Mouse (Mus musculus): Measurements from ENCODE around the gene Tsc22d1. TPM values are rescaled to one million over a fixed set of nuclear protein-coding genes. Genes with fewer than 3 reads are reported as not detected.

Tsc22d1 gene
- 313 and 323 TPM in 2 replicates for polyA plus RNA-seq (2016; fragmentation: Nextera tagmentation; extraction: Ambion mirVana)

- WGBS, result 10% methylated on average over 100 of the region's 128 CpGs
- H3K4me1 ChIP-seq (replicated peaks), result peaks cover 40% of the 10 kb centered on the region
- H3K9me3 ChIP-seq (replicated peaks), result no peaks in the 10 kb centered on the region
- peak within 1 kb of the TSS; percentile 78 for H3K4me3 ChIP-seq
- H3K4me2 ChIP-seq, result peak within 1 kb of the TSS; percentile 86
- H3K9ac ChIP-seq, result peak within 1 kb of the TSS; percentile 92
- peak within 1 kb of the TSS; percentile 95 for H3K27ac ChIP-seq (ENCODE audit: poor library complexity, severe bottlenecking)
- peaks cover 26% of the 10 kb centered on the region for H3K36me3 ChIP-seq
- ATAC-seq (ENCODE audit: insufficient number of reproducible peaks, low FRiP score), result peak; percentile 11
- no peaks in the 10 kb centered on the region for H3K27me3 ChIP-seq (replicated peaks)
Observed at GRCm38 (mm10) chr14:76414862-76415780, at the start of gene Tsc22d1. Tsc22d1 (plus strand) TSS chr14:76414961.

GRCm38 (mm10) chr14:76373638-76374037 lies 41.1 kb upstream of the Tsc22d1 start:
- no peaks in the 10 kb centered on the region for H3K27me3 ChIP-seq (replicated peaks)
- no peaks in the 10 kb centered on the region for H3K9me3 ChIP-seq (replicated peaks)
- H3K4me3 ChIP-seq, result no peak overlapping the region
- H3K4me2 ChIP-seq, result no peak overlapping the region
- no peaks in the 10 kb centered on the region for H3K4me1 ChIP-seq (replicated peaks)
- 88% methylated on average over 6 of the region's 6 CpGs for WGBS
- H3K27ac ChIP-seq (ENCODE audit: poor library complexity, severe bottlenecking), result no peak overlapping the region
- no peaks in the 10 kb centered on the region for H3K36me3 ChIP-seq
- no peak for ATAC-seq (ENCODE audit: insufficient number of reproducible peaks, low FRiP score)
- no peak overlapping the region for H3K9ac ChIP-seq

- Histone ChIP-seq H3K27ac (ENCODE audit: poor library complexity, severe bottlenecking) (no peak overlapping the region), H3K27me3 (replicated peaks) (no peaks in the 10 kb centered on the region), H3K4me3 (no peak overlapping the region), H3K36me3 (no peaks in the 10 kb centered on the region), H3K4me1 (replicated peaks) (no peaks in the 10 kb centered on the region), H3K9me3 (replicated peaks) (no peaks in the 10 kb centered on the region), H3K4me2 (no peak overlapping the region), H3K9ac (no peak overlapping the region)
- WGBS, result 74% methylated on average over 6 of the region's 6 CpGs
- ATAC-seq (ENCODE audit: insufficient number of reproducible peaks, low FRiP score), result no peak
Observed at GRCm38 (mm10) chr14:76374601-76375000, 40.2 kb upstream of the Tsc22d1 start.

- Histone ChIP-seq H3K4me3 (no peak overlapping the region), H3K9me3 (replicated peaks) (no peaks in the 10 kb centered on the region), H3K4me1 (replicated peaks) (no peaks in the 10 kb centered on the region), H3K9ac (no peak overlapping the region), H3K27ac (ENCODE audit: poor library complexity, severe bottlenecking) (no peak overlapping the region), H3K27me3 (replicated peaks) (no peaks in the 10 kb centered on the region), H3K36me3 (no peaks in the 10 kb centered on the region), H3K4me2 (no peak overlapping the region)
- no peak for ATAC-seq (ENCODE audit: insufficient number of reproducible peaks, low FRiP score)
- 55% methylated on average over 5 of the region's 5 CpGs for WGBS
Observed at GRCm38 (mm10) chr14:76376561-76376960, 38.2 kb upstream of the Tsc22d1 start.

DNA sequence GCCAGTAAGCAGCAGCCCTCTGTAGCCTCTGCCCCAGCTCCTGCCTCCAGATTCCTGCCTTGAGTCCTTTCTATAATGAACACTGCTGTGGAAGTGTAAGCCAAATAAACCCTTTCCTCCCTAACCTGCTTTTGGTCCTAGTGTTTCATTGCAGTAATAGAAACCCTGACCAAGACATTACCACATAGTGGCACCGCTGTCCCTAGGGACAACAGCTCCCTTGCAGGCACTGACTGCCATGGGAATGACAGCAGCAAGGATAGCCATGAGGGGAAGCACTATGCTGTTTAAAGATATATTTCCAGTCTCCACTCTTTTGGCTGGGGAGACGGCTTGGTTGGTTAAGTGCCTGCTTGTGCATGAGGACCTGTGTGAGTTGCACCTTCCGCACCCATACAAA lies 35.4 kb upstream of the Tsc22d1 start:
- Histone ChIP-seq H3K27me3 (replicated peaks) (no peaks in the 10 kb centered on the region), H3K9ac (no peak overlapping the region), H3K4me2 (no peak overlapping the region), H3K9me3 (replicated peaks) (no peaks in the 10 kb centered on the region), H3K4me1 (replicated peaks) (no peaks in the 10 kb centered on the region), H3K4me3 (no peak overlapping the region), H3K36me3 (no peaks in the 10 kb centered on the region), H3K27ac (ENCODE audit: poor library complexity, severe bottlenecking) (no peak overlapping the region)
- ATAC-seq (ENCODE audit: insufficient number of reproducible peaks, low FRiP score), result no peak
- whole genome bisulfite sequencing, result 83% methylated on average over 3 of the region's 3 CpGs

- Histone ChIP-seq H3K36me3 (no peaks in the 10 kb centered on the region), H3K4me3 (no peak overlapping the region), H3K9ac (no peak overlapping the region), H3K9me3 (replicated peaks) (0 out of 2 replicates have a peak, but pooled peaks cover 5% of the 10 kb centered on the region), H3K27me3 (replicated peaks) (no peaks in the 10 kb centered on the region), H3K4me2 (no peak overlapping the region), H3K4me1 (replicated peaks) (peaks cover 3% of the 10 kb centered on the region; the same call in 1 of the 2 replicates), H3K27ac (ENCODE audit: poor library complexity, severe bottlenecking) (no peak overlapping the region)
- ATAC-seq (ENCODE audit: insufficient number of reproducible peaks, low FRiP score), result no peak
- 72% methylated on average over 7 of the region's 7 CpGs for WGBS
Observed at GRCm38 (mm10) chr14:76388025-76388424, 26.7 kb upstream of the Tsc22d1 start.

DNA sequence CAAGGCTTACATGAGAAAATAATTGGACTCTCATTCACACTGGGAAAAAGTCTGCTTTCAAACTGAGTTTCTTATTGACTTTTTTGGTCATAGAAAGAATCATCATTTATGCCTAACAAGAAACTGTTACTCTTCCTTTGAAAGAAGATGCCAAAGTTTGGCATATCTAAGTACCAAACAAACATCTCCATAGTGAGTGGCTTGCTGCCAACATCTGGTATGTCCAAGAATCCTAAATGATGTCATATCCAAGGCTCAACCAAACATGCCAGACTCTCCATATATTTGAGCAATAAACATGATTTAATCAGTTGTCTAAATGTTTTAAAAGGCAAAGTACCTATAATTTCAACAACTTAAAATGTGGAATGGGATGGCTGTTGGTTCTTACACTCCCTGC lies 16.5 kb upstream of the Tsc22d1 start:
- H3K4me2 ChIP-seq, result no peak overlapping the region
- no peaks in the 10 kb centered on the region for H3K9me3 ChIP-seq (replicated peaks)
- no peaks in the 10 kb centered on the region for H3K36me3 ChIP-seq
- no peak for ATAC-seq (ENCODE audit: insufficient number of reproducible peaks, low FRiP score)
- no peaks in the 10 kb centered on the region for H3K4me1 ChIP-seq (replicated peaks)
- H3K9ac ChIP-seq, result no peak overlapping the region
- H3K4me3 ChIP-seq, result no peak overlapping the region
- H3K27ac ChIP-seq (ENCODE audit: poor library complexity, severe bottlenecking), result no peak overlapping the region
- H3K27me3 ChIP-seq (replicated peaks), result no peaks in the 10 kb centered on the region

DNA sequence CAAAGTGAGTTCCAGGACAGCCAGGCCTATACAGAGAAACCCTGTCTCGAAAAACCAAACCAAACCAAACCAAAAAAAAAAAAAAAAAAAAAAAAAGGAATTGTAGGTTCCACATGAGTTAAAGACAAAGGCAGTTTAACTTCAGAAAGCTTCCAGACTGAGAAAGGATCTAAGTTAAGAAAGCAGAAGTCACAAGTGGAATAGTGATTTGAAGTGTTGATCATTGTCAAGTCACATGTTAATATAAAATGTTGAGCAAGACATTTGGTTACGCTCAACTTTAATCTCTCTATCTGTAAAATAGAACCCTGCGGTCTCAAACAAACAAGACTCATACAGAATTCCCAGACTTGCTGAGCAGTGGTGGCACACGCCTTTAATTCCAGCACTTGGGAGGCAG lies 12.2 kb upstream of the Tsc22d1 start:
- Histone ChIP-seq H3K27me3 (replicated peaks) (no peaks in the 10 kb centered on the region), H3K4me1 (replicated peaks) (no peaks in the 10 kb centered on the region), H3K4me2 (no peak overlapping the region), H3K4me3 (no peak overlapping the region), H3K9me3 (replicated peaks) (no peaks in the 10 kb centered on the region), H3K9ac (no peak overlapping the region), H3K36me3 (no peaks in the 10 kb centered on the region), H3K27ac (ENCODE audit: poor library complexity, severe bottlenecking) (no peak overlapping the region)
- WGBS, result 88% methylated on average over 4 of the region's 4 CpGs
- ATAC-seq (ENCODE audit: insufficient number of reproducible peaks, low FRiP score), result no peak

DNA sequence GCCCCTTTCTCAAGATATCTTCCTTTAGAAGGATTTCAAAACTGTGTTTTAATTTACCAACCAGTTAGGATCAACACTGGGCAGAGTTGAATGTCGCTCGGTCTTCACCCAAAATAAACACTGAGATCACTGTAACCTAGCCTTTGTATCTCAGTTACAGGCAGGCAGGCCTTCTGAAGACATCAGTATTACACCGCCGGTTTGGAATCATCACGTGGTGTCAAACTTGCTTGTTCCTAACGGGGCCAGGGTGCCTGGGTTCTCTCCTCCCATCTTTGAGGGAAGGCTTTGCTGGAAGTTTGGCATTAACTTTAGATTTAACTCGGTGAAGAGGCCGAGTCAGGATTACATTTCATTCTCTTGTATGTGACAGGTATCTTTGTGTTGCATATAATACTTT lies 5.7 kb upstream of the Tsc22d1 start:
- no peak overlapping the region for H3K4me2 ChIP-seq
- no peaks in the 10 kb centered on the region for H3K9me3 ChIP-seq (replicated peaks)
- no peak for ATAC-seq (ENCODE audit: insufficient number of reproducible peaks, low FRiP score)
- no peak overlapping the region for H3K4me3 ChIP-seq
- no peak overlapping the region for H3K9ac ChIP-seq
- H3K4me1 ChIP-seq (replicated peaks), result 0 out of 2 replicates have a peak, but pooled peaks cover 6% of the 10 kb centered on the region
- 46% methylated on average over 8 of the region's 8 CpGs for WGBS
- no peaks in the 10 kb centered on the region for H3K36me3 ChIP-seq
- H3K27me3 ChIP-seq (replicated peaks), result no peaks in the 10 kb centered on the region
- H3K27ac ChIP-seq (ENCODE audit: poor library complexity, severe bottlenecking), result no peak overlapping the region

DNA sequence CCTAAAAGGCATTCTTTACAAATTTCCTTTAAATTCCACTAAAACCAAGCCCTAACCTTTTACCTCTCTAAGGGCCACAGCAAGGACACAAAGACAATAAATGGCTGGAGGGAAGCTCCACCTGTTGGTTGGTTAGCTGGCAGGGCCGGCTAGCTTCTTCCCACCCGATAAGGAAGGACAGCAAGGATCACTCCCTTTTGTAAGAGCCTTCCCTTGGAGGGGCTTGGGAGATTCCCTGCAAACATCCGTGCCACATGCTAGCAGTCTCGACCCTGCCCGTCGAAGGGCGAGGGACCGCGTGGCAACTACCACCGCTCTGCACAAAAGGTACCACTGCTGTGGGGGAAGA lies 1.0 kb upstream of the Tsc22d1 start:
- peak overlapping the region; percentile 92 for H3K9ac ChIP-seq
- H3K9me3 ChIP-seq (replicated peaks), result no peaks in the 10 kb centered on the region
- H3K27ac ChIP-seq (ENCODE audit: poor library complexity, severe bottlenecking), result peak overlapping the region; percentile 95
- no peaks in the 10 kb centered on the region for H3K27me3 ChIP-seq (replicated peaks)
- peak overlapping the region; percentile 78 for H3K4me3 ChIP-seq
- H3K36me3 ChIP-seq, result peaks cover 23% of the 10 kb centered on the region
- WGBS, result 1% methylated on average over 10 of the region's 10 CpGs
- H3K4me1 ChIP-seq (replicated peaks), result peaks cover 34% of the 10 kb centered on the region
- peak overlapping the region; percentile 86 for H3K4me2 ChIP-seq
- ATAC-seq (ENCODE audit: insufficient number of reproducible peaks, low FRiP score), result no peak

DNA sequence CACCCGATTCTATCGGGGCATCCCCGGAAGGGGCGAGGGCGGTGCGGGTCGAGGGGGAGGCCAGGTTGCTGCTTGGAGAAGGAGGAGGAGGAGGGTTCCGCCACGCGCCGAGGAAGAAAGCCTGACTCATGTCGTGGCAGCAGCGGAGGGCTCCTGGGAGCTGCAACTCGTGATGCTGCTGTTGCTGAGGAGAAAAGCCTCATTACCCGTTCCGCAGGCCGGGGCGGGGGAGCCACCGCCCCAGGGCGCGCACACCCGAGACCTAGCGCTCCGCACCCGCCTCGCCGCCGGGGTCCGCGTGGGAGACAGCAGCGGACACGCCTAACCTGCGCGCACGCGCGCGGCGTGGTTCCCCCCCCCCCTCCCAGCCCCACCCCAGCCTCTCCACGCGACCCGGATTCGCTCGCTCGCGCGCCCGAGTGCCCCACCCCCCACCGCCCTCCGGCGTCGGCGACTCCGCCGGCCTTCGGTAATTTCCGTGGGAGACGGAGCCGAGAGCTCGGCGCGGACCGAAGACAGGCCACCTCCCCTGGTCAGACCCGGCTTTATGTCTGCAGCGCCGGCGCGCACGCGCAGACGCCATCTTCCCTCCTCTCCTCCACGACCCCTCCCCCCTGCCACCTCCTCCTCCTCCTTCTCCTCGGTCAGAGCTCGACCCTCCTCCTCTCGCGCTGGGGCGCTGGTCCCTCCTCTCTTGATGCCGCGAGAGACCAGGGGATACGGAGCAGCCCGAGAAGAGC lies 469 bp upstream of the Tsc22d1 start:
- ATAC-seq (ENCODE audit: insufficient number of reproducible peaks, low FRiP score), result peak; percentile 93
- H3K4me3 ChIP-seq, result peak overlapping the region; percentile 78
- under 1% methylated on average over 78 of the region's 81 CpGs for WGBS

More for the DNA sequence above, 469 bp upstream of the Tsc22d1 start:
- Histone ChIP-seq H3K4me1 (replicated peaks) (peaks cover 39% of the 10 kb centered on the region), H3K4me2 (peak overlapping the region; percentile 86), H3K27me3 (replicated peaks) (no peaks in the 10 kb centered on the region), H3K27ac (ENCODE audit: poor library complexity, severe bottlenecking) (peak overlapping the region; percentile 95), H3K36me3 (peaks cover 26% of the 10 kb centered on the region), H3K9ac (peak overlapping the region; percentile 92), H3K9me3 (replicated peaks) (no peaks in the 10 kb centered on the region)

All from heart, embryonic 12.5 days (tissue).